Mouse (Mus musculus) cerebellum, adult 2 months (tissue): ENCODE results near the gene Gnao1. TPM values are rescaled to one million over a fixed set of nuclear protein-coding genes. Genes with fewer than 3 reads are reported as not detected.

Experiments used
- DNase-seq, 2 experiments: peaks; one replicate each; pipeline ENCODE4 v3.0.0; 2021
- H3K27ac ChIP-seq: fragments of 200-500 bp; 2 replicates; pipeline ENCODE4 v1.5.1; 2012; ENCODE audit warnings: low read length, control low read depth, inconsistent platforms; ENCODE audit not compliant: insufficient read depth
- H3K27me3 ChIP-seq: fragments of 200-500 bp; 2 replicates; pipeline ENCODE4 v1.6.1; 2012; ENCODE audit warnings: inconsistent platforms, mild to moderate bottlenecking, low read length, moderate library complexity; ENCODE audit not compliant: control insufficient read depth, insufficient read depth
- H3K4me1 ChIP-seq: fragments of 200-500 bp; 2 replicates; pipeline ENCODE4 v1.6.1; 2011; ENCODE audit warnings: low read length; ENCODE audit not compliant: control insufficient read depth, insufficient read depth
- H3K4me3 ChIP-seq: fragments of 200-500 bp; replicated peaks from 2 replicates; pipeline ENCODE3; 2011; ENCODE audit warnings: mild to moderate bottlenecking, low read depth, low read length, control low read depth; ENCODE audit not compliant: insufficient read depth
- CTCF ChIP-seq: fragments of 200-500 bp; IDR thresholded peaks from 2 replicates; pipeline ENCODE4 v1.5.1; 2011; ENCODE audit warnings: low read depth, mild to moderate bottlenecking, control low read depth, low read length, moderate library complexity, borderline replicate concordance; ENCODE audit not compliant: insufficient read depth
- POLR2A ChIP-seq: fragments of 200-500 bp; IDR thresholded peaks from 2 replicates; pipeline ENCODE4 v1.6.1; 2011; ENCODE audit warnings: low read length, control low read depth, borderline replicate concordance; ENCODE audit not compliant: insufficient read depth
- WGBS: fragments of 180-500 bp; shearing (Covaris S2); methylation state at CpG from one replicate; pipeline ENCODE4 v1.1.7; 2018; 5-methylcytosine and 5-hydroxymethylcytosine counted together
- polyA plus RNA-seq: library from polyadenylated mRNA; depleted of rRNA; stranded (reverse); fragments of >200 nt; gene quantifications from 2 replicates; pipeline ENCODE4 v1.2.3, GENCODE M21; 2012; rRNA removed

The Gnao1 gene
- polyA plus RNA-seq, 1 experiment: 345 TPM

- WGBS: 32% methylated on average over 15 of the region's 15 CpGs
- Histone ChIP-seq H3K4me3 (peak overlapping the region; percentile 13), H3K27me3 (no peaks in the 10 kb centered on the region), H3K27ac (peak overlapping the region; percentile 33; the same call in 1 of the 2 replicates), H3K4me1 (peaks cover 12% of the 10 kb centered on the region)
- TF ChIP-seq CTCF (no peak), POLR2A (no peak)
- DNase-seq: peak in 1 of 2 experiments; percentile 25
Measured at GRCm38 (mm10) chr8:94009243-94009845, 199.6 kb downstream of the Gnao1 start.

- Histone ChIP-seq H3K4me1 (peaks cover 12% of the 10 kb centered on the region), H3K27me3 (no peaks in the 10 kb centered on the region), H3K4me3 (no peak overlapping the region), H3K27ac (no peak overlapping the region)
- DNase-seq: no peak
- TF ChIP-seq CTCF: no peak
- TF ChIP-seq POLR2A: no peak
- WGBS: 55% methylated on average over 2 of the region's 2 CpGs
Measured at GRCm38 (mm10) chr8:94010101-94010705, 200.4 kb downstream of the Gnao1 start.

- DNase-seq: no peak
- H3K4me1 ChIP-seq: peaks cover 12% of the 10 kb centered on the region
- 3% methylated on average over 48 of the region's 48 CpGs for WGBS
- H3K27me3 ChIP-seq: no peaks in the 10 kb centered on the region
- H3K27ac ChIP-seq: peak overlapping the region; percentile 37; the same call in 1 of the 2 replicates
- TF ChIP-seq CTCF: no peak
- no peak for TF ChIP-seq POLR2A
- H3K4me3 ChIP-seq: peak overlapping the region; percentile 72
Measured at GRCm38 (mm10) chr8:94011076-94012012, 201.6 kb downstream of the Gnao1 start.

- peak within 1 kb of the TSS; percentile 72 for H3K4me3 ChIP-seq
- WGBS: under 1% methylated on average over 82 of the region's 130 CpGs
- peak within 1 kb of the TSS; percentile 72 for H3K27ac ChIP-seq
- TF ChIP-seq CTCF (no peak), POLR2A (no peak)
- peak; percentile 74 to 79 for DNase-seq
- peaks cover 12% of the 10 kb centered on the region for H3K4me1 ChIP-seq
- no peaks in the 10 kb centered on the region for H3K27me3 ChIP-seq
Measured at GRCm38 (mm10) chr8:94012013-94012951, 202.5 kb downstream of the Gnao1 start, which contains the start of gene Amfr. Gene Amfr (minus strand): TSS chr8:94012842.

GRCm38 (mm10) chr8:94013026-94013612 is 203.4 kb downstream of the Gnao1 start:
- DNase-seq: no peak
- H3K27ac ChIP-seq: peak overlapping the region; percentile 72
- H3K4me3 ChIP-seq: peak overlapping the region; percentile 72
- peaks cover 12% of the 10 kb centered on the region for H3K4me1 ChIP-seq
- TF ChIP-seq CTCF: no peak
- TF ChIP-seq POLR2A: no peak
- H3K27me3 ChIP-seq: no peaks in the 10 kb centered on the region
- 37% methylated on average over 7 of the region's 7 CpGs for WGBS

Other genes starting within 250 kb of the Gnao1 start
- 139 and 144 TPM in 2 replicates for gene Amfr, start 202.9 kb downstream of the Gnao1 start, polyA plus RNA-seq
- gene Nudt21, start 227.1 kb downstream of the Gnao1 start, polyA plus RNA-seq: 31.3 and 32.5 TPM in 2 replicates
- 44.2 and 46.0 TPM in 2 replicates for gene Ogfod1, start 227.2 kb downstream of the Gnao1 start, polyA plus RNA-seq